Mouse (Mus musculus) granulocyte monocyte progenitor cell, adult 5-6 weeks (primary cell): ENCODE measurements around the gene Hoxd10. TPM values are rescaled to one million over a fixed set of nuclear protein-coding genes. Genes with fewer than 3 reads are reported as not detected.

ENCODE experiments used
- ATAC-seq: replicated peaks from 2 replicates; pipeline ENCODE4 v1.8.0; 2016; ENCODE audit warnings: mild to moderate bottlenecking, moderate TSS enrichment, inconsistent platforms; ENCODE audit not compliant: poor library complexity, severe bottlenecking
- total RNA-seq, 2 experiments: library from RNA; stranded (forward) in 1 of 2; stranded (reverse) in 1 of 2; fragments of 200-712, 200-1000 nt in 1 of 2; fragments of >200 nt in 1 of 2; fragmentation: Nextera tagmentation in 1 of 2; gene quantifications; 2 replicates each; pipeline ENCODE4 v1.2.3; 2014 to 2017

Hoxd10 gene
- total RNA-seq, 2 experiments from 2014 or later = not detected

DNA sequence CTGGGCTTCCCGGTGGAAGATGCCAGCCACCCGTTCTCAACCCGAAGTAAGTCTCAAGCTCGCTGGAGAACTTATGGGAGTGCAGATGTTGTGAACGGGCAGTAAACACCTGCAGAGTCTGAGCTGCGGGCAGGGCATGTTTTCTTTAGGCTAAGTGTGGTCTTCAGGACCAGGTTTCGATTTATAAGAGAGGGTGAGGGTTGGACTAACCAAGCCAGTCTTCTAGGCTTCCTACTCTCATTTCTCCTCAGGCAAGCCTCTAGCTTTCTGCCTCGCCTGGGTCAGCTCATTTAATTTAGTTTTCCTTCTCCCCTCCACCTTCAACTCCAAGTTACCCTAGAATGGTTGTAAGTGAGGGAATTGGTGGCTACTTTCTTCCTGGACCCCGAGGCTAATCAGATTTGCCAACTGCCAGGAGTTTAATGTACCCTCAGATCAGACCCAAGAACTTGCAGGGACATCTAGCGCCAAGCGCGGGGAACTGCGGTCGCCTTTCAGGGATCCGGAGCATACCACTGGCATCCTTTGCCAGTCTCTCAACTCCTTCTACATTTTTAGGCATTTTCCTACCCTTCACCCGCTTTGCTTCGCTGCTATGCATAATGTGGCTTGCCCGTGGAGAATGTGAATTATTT lies 28.3 kb upstream of the Hoxd10 start:
- ATAC-seq = peak; percentile 43; the same call in 1 of the 2 replicates

DNA sequence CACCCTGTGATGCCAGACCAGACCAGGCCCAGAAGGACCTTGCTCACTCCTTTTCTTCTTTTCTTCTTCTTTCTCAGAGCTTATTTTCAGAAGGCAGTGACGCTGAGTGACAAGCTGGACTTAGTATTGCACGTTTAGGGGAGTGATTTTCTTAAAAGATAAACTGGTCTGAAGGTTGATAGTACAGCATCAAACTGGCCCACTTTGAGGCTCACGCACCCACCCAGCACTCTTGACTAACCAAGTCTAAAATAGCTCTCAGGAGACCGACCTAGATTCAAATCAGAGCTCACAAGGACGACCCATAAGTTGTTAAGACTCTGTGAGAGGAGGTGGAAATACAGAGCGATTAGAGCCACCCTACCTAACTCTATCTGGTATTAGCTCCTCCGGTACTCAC lies 25.3 kb upstream of the Hoxd10 start:
- ATAC-seq = no peak

DNA sequence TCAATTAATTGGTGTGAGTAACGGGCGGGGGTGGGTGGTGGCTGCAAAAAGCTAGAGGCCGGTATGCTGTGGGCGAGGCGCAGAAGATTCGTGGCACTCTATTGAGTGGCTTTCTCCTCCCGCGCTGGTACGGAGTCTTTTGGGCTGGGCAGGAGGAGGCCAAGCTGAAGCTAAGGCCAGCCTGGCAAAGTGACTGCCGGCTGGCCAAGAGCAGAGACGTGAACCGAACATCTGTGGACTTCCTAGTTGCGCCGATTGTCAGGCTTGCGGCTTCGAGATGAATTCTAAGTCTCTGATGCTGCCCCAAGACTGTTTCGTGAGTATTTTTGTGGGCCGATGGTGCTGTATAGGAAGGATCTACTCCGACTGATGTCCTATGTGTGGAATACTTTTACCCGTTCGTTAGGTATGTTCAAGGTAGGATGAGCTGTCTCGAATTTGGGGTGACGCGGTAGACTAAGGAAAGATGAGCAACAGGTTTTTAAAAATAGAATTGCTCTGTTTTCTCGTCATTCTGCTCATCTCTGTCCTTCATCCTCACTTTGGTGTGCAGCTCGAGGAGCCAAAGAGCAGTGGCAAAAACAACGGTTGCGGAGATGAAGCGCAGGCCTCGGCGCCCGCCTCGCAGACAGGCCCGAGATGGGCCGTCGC lies 24.4 kb upstream of the Hoxd10 start:
- ATAC-seq = no peak

DNA sequence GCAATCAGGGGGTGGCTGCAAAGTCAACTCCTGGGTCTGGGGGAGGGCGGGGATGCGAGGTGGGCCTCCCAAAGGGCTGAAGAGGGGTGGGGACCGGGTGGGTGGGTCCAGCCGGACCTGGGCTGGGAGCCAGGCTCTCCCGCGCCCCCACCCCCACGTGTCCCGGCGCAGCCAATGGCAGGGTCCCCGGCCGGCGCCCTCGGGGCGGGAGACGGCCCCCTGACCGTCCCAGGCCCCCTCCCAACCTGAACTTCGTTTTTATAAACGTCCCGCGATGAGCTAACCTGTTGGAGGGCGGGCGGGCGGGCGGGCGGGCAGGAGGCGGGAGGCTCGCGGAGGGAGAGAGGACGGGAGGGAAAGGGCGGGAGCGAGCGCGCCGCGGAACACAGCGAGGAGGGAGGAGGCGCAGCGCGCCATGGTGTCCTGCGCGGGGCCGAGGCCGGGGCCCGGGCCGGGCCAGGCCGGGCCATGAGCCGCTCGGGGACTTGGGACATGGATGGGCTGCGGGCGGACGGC lies 23.8 kb upstream of the Hoxd10 start, which contains the start of gene Hoxd13:
TSS of gene Hoxd13 (plus strand) at position 469 of the 516 bp plus-strand sequence.
- 0 out of 2 replicates have a peak, but pooled peaks have one; percentile 18 for ATAC-seq

DNA sequence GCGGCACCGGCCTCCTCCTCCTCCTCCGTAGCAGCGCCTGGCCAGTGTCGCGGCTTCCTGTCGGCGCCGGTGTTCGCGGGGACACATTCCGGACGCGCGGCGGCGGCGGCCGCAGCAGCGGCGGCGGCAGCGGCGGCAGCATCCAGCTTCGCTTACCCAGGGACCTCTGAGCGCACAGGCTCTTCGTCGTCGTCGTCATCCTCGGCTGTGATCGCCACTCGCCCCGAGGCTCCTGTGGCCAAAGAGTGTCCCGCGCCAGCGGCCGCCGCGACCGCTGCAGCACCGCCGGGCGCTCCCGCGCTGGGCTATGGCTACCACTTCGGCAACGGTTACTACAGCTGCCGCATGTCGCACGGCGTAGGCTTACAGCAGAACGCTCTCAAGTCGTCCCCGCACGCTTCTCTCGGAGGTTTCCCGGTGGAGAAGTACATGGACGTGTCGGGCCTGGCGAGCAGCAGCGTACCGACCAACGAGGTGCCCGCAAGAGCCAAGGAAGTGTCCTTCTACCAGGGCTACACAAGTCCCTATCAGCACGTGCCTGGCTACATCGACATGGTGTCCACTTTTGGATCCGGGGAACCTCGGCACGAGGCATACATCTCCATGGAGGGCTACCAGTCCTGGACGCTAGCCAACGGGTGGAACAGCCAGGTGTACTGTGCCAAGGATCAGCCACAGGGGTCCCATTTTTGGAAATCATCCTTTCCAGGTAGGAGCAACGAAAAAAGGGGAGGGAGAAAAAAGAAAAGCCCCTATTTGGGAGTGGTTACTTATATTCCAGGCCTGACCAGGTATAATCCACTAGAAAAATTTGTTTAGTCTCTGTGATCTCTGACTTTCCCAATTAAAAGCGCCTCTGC lies 23.1 kb upstream of the Hoxd10 start:
- ATAC-seq = no peak

DNA sequence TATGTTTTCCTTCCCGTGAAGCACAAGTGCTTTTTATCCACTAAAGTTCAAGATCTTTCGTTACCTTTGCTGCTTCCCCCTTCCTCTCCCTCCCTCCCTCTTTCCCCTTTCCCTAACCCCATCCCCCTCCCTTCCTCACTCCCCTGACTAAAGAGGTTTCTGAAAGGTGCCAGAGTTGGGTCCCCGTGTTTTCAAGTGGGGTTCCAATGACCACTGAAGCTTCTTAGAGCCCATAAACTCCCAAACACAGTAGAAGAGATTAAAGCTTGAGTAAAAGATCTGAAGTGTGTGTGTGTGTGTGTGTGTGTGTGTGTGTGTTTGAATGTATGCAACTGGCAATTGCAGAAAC lies 22.5 kb upstream of the Hoxd10 start:
- ATAC-seq = no peak

DNA sequence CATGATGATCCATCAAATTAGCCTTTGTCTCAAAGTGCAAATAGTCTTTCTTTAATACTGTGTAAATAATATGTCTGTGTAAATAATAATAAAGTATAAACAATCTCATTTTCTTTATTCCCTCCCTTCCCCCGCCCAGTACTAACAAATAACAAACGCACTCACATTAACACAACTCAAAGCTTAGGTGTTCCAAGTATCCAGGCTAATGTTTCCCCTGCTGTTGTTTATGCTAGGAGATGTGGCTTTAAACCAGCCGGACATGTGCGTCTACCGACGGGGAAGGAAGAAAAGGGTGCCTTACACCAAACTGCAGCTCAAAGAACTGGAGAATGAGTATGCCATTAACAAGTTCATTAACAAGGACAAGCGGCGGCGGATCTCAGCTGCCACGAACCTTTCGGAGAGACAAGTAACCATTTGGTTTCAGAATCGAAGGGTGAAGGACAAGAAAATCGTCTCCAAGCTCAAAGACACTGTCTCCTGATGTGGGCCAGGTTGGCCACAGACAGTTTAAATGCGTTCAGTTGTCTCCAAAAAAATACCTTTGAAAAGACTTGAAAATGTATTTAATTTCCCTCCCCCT lies 22.0 kb upstream of the Hoxd10 start:
- no peak for ATAC-seq

DNA sequence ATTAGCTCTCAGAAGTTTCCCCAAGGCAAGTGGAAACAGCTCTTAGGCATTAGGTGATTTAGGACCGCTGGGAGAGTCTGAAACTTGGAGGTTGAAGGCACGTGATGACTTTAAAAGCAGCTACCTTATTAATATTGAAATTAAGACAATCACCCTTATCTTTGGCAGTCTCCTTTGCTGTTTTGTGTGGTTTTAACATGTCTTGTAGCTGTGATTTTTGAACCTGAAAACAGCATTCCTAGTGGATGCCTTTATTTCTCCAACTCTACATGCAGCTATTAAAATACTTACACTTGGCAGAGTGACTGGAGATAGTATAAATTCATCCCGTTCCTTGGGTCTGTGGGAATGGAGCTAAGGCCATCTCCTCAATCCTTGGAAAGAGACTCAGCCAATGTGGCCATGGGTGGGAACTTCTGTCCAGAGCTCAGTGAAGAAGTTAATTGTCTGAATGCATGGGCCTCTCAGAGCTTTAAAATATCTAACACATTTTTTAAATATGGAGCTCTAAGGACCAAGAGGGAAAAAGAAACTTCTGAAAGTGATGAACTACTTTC lies 21.0 kb upstream of the Hoxd10 start:
- no peak for ATAC-seq

DNA sequence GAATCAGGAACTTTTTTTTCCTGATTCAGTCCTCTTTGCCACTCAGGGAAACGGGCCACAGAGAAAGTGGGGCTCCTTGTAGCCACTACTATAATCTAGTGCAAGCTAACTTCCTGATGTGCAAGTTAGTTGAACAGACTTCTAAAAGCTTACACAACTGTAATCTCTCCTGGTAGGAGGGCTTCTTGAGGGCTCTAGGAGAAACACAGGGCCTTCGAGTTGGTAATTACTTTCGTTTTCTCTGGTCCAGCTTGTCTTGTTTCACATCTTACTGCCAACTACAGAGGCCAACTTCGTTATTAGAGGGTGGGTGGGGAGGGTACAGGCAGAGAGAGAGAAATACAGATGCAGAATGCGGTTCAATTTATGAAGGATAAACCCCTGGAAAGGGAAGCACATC lies 19.9 kb upstream of the Hoxd10 start:
- no peak for ATAC-seq

DNA sequence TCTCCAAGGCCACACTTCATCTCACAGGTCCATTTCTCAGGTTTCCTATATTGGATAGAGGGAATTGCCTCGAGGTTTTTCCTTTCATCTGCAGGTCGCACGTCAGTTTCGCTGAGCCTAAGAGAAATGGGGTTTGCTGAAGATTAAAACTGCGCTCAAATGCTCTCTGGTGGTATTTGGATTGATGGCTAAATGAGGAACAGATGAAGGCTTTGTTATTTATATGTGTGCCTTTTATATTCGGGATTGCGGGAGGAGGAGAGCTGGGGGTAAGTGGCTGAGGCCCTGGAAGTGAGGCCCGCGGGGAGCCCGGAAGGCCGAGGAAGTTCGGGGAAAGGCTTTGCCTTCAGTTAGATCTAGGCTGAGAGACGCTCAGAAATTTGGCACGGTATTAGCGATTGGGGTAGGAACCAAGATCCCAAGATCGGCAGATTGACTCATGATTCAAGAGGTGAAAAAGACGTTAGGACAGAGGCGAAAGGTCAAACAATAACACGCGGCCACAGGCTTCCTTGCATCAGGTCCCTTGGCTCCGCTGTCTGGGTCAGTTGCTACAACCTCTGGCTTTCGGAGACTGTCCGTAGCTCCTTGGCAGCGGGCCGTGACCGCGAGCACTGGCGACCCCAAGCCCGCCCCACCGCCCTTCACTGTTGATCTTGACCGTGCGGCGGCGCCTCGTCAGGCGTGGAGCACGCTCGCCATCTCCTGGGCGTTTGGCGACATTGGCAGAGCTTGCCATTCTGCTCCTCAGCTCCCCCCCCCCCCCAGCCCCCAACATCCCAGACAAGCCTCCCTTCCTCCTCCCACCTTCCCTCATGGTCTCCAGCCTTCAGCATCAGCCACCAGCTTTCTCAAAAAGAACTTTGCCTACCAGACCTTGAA lies 19.0 kb upstream of the Hoxd10 start:
- peak; percentile 82 for ATAC-seq

DNA sequence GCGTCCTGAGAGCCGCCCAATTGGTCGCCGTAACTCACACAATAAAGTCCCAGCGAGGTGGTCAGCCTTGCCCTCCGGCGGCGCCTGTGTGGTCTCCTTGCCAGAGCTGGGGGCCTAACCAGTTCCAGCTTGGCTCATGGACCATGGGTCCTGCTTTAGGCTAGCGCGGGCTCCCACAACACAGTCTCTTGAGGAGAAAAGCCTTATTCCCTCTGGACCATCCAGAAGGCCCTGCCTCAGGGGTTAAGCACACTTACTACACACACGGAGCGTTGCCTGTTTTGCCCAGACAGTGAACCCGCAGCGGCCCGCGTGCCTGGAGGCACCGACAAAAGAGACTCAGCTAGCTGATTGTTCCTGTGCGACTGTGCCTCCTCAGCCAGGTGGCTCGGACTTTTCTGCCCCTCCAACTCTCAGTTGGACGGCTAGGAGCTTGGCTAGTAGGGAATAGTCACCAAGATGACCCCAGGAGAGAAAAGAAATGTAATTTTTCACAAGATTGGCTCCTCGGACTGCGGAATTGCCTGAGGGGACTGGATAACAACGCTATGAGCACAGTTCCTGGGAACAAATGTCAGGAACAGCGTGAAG lies 17.8 kb upstream of the Hoxd10 start:
- ATAC-seq = no peak

DNA sequence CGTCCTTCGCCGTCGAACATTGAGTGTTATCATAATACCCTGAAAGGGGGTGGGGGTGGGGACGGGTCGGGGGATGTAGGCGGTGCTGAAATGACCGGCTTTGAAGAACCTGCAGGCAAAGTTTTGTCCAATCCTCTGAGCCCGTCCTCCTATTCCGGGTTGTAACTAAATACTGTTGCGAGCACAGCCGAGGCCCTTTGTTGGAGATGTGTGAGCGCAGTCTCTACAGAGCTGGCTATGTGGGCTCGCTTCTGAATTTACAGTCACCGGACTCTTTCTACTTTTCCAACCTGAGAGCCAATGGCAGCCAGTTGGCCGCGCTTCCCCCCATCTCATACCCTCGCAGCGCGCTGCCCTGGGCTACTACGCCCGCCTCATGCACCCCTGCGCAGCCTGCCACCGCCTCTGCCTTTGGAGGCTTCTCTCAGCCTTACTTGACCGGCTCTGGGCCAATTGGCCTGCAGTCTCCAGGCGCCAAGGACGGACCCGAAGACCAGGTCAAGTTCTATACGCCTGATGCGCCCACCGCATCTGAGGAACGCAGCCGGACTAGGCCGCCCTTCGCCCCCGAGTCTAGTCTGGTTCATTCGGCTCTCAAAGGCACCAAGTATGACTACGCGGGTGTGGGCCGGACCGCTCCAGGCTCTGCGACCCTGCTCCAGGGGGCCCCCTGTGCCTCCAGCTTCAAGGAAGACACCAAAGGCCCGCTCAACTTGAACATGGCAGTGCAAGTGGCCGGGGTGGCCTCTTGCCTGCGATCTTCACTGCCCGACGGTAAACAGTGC lies 16.7 kb upstream of the Hoxd10 start, which contains the start of gene Hoxd12:
TSS of gene Hoxd12 (plus strand) at position 133 of the 785 bp plus-strand sequence.
- no peak for ATAC-seq

DNA sequence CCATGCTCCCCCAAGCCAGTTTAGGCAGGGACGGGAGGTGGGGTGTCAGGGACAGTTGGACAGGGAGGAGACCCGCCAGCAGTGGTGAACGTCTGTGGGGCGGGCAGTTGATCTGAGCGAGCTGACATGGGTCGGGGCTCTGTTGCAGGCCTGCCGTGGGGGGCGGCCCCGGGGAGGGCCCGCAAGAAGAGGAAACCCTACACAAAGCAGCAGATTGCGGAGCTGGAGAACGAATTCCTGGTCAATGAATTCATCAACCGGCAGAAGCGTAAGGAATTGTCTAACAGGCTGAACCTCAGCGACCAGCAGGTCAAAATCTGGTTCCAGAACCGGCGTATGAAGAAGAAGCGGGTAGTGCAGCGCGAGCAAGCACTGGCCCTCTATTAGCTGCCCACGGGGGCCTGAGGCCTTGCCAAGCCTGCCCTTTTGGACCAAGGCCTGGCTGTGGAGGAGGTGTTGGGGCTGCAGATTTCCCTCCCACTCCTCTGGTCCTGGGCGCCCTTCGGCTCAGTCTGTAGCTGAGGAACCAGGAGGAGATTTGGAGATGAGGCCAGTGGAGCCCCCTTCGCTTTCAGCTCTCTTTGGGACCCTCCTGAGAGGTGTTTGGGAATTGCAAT lies 15.9 kb upstream of the Hoxd10 start:
- no peak for ATAC-seq

DNA sequence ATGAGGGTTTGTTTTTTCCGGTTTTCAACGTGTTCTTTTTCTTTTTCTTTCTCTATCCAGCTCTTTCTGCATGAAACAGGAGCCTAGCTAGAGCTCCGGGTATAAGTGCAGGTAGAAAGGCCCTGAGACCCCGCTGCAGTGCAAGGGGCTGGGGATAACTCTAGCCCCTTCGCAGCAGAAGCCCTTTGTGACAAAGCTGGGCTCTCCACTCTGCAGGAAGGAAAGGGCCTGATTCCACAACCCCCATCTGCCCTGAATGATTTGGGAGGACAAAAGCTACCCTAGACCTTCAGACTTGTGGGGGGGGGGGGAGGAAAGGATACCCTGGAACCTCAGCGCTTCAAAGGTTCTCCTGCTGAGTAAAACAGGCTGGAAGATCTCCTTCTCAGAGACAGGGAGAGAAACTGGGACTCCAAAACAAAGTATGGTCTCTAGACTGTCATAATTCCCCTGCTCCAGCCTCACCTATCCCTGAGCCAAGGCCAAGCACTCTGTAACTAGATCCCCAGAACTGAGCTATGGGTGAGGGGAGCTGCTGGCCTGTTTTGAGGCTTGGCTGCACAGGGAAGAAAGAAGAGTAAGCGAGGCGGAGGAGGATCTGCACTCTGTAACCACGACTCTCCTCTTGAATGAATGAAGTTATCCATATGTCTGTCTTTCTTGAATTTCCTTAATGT lies 15.2 kb upstream of the Hoxd10 start:
- ATAC-seq = no peak

DNA sequence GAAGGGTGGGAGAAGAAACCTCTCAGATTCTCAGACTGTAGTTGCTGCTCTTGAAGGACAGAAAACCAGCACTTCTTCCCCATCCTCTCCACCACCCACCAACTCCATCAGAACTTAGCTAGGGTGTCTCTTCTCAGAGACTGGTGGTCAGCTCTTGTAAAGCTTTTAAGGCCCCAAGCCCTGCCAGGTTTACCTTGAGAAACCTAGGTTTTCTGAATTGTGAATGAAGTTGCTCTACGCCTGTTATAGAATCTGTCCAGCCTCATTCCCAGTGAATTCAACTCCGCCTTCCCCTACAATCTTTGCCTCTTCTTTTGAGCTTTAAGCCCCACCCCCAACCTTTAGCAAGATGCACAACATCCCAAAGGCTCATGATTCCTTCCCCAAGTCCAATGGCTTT lies 14.6 kb upstream of the Hoxd10 start:
- no peak for ATAC-seq

DNA sequence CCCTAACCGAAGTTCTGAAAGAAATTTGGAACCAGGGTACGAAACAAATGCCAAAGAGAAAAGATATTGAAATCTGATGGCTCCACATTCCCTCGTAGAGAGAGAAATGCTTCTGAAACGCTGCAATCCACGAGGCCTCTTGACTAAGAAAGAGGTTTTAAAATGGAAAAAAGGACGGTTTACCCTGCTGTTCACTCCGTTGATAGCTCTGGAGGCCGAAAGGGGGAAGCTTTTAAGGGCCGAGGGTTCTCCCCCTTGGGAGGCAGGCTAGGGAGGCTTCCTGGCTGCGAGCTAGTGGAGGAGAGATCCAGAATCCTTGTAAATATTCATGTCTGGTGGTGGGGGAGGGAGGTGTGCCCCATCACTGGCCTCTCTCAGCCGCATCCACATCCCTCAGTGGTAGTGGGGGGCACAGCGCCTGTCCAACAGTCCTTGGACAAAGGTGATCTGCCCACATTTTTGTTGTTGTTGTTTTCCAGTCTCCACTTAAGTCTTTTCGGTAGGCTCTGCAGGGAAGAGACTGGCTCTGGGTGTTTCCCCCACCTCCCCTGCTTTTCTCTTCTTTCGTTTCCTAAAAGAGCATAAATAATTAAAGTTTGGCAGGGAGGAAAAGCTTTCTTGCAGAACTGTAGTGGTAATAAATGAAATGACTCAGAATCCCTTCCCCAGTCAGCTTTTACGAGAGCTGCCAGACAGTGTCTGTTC lies 12.7 kb upstream of the Hoxd10 start, which contains the start of gene Hoxd11:
TSS of gene Hoxd11 (plus strand) at position 667 of the 705 bp plus-strand sequence.
- ATAC-seq = no peak

DNA sequence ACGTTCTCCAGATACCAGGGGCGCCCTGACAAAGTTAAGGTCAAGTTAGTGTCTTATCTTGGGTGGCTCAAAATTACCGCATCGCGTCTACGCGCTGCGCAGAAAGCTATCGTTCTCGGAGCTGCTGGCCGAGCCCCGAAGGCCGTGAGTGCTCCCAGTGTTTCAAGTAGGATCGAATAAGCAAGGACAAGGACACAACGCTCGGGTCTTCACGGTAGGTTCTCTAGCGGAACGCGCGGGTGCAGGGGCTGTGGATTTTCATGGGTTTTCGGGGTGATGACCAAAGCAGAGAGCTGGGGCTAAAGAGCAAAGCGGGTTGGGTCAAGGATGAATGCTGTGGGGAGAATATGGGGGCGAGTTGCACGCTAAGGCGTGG lies 12.1 kb upstream of the Hoxd10 start:
- no peak for ATAC-seq
